Mouse (Mus musculus) MEL (cell line): ENCODE results near the gene Gphb5.

ENCODE experiments used
- CHD1 ChIP-seq: IDR thresholded peaks from 2 replicates; pipeline ENCODE4 v1.6.1; 2012; ENCODE audit warnings: low read depth, mild to moderate bottlenecking, inconsistent platforms, low read length, improper control_type of control experiment
- CHD2 ChIP-seq: IDR thresholded peaks from 2 replicates; pipeline ENCODE4 v1.6.1; 2011; ENCODE audit warnings: low read length, improper control_type of control experiment
- MXI1 ChIP-seq: IDR thresholded peaks from 2 replicates; pipeline ENCODE4 v1.6.1; 2011; ENCODE audit warnings: mild to moderate bottlenecking, low read depth, low read length, improper control_type of control experiment
- NELFE ChIP-seq: IDR thresholded peaks from 2 replicates; pipeline ENCODE4 v1.6.1; 2011; ENCODE audit warnings: low read depth, low read length, improper control_type of control experiment
- POLR2AphosphoS5 ChIP-seq: IDR thresholded peaks from 2 replicates; pipeline ENCODE4 v1.6.1; 2012; ENCODE audit warnings: low read depth, borderline replicate concordance, mild to moderate bottlenecking, inconsistent platforms, low read length, moderate library complexity, mixed read lengths

DNA sequence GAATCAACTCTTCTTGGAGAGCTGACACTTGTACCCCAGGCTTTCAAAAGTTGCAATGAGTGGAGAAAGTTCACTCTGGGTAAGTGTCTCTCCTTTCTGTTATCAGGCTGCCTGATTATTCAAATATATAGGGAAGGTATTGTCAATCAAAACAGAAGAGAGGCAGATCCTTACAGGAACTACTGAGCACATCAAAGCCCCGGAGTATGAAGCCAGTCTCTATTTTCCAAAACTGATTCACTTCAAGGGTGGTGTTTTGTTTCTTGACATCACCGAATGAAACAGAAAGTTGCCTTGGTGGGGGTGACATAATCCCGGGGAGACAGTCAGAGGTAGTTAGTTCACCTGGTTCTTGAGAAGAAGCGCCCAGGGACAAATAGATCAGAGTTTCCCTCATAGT lies at the start of gene Gphb5:
- TF ChIP-seq CHD2 (no peak), NELFE (no peak), POLR2AphosphoS5 (no peak), CHD1 (no peak), MXI1 (no peak)
